Mouse (Mus musculus) neutrophil, adult 83 days (primary cell): ENCODE data around the gene Gm8374. TPM values are rescaled to one million over a fixed set of nuclear protein-coding genes. Genes with fewer than 3 reads are reported as not detected.

Experiments used
- total RNA-seq, 2 experiments: library from RNA; stranded (reverse); gene quantifications; one replicate each; pipeline ENCODE4 v1.2.4; 2023

Gm8374 gene
- total RNA-seq = not detected

DNA sequence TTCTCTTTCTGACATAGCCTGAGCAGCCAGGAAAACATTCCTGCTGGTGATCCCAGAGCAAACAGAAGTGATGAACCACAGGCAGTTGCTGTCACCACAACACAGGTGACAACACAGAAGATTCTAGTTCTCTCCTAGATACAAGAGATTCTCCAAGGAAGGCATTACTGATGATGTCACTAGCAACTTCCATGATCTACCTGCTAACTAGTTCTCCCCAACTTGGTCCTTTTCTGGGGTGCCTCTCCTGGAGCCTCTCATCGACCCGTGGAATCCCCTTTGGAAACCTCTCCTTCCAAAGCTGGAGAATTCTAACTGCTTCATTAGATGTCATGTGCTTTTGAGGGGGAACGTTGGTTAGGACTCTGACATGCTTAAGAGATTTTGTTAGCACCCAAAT is at the start of gene Gm8374:
TSS of gene Gm8374 (minus strand) at position 101 of the 400 bp plus-strand sequence.

DNA sequence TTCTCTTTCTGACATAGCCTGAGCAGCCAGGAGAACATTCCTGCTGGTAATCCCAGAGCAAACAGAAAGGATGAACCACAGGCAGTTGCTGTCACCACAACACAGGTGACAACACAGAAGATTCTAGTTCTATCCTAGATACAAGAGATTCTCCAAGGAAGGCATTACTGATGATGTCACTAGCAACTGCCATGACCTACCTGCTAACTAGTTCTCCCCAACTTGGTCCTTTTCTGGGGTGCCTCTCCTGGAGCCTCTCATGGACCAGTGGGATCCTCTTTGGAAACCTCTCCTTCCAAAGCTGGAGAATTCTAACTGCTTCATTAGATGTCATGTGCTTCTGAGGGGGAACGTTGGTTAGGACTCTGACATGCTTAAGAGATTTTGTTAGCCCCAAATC is 32.6 kb downstream of the Gm8374 start, which contains the start of gene Gm5797:
TSS of gene Gm5797 (minus strand) at position 101 of the 400 bp plus-strand sequence.

DNA sequence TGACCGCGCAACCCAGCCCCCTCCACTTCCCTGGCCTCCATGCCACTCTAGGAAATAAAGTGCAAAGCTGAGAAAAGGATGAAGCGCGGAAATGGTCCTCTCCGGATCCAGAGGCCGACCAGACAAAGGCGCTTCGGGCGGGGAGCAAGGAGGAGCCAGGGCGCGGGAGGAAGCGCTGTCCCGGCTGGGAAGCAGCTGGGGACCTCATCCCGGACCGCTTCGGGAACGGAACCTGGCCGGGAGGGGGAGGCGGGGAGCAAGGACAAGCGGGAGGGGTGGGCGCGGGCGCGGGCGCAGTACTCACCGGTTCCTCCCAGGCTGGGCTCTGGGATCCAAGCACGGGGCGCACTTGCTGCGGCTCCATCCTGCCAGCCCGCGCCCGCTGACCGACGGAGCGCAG is 50.3 kb downstream of the Gm8374 start, which contains the start of gene Gm3739:
TSS of gene Gm3739 (minus strand) at position 389 of the 400 bp plus-strand sequence.

Other genes starting within 250 kb of the Gm8374 start
- gene Gm6676, start 239.7 kb downstream of the Gm8374 start, total RNA-seq = not detected
- not detected for gene Gm3512, start 190.6 kb downstream of the Gm8374 start, total RNA-seq
- gene Gm16434, start 170.6 kb downstream of the Gm8374 start, total RNA-seq = not detected
- not detected for gene Gm3727, start 100.4 kb downstream of the Gm8374 start, total RNA-seq
- gene Gm3739, start 50.1 kb downstream of the Gm8374 start, total RNA-seq = not detected
- gene Gm5797, start 32.7 kb downstream of the Gm8374 start, total RNA-seq = not detected
- gene Gm3755, start 85.8 kb upstream of the Gm8374 start, total RNA-seq = not detected
- not detected for gene Gm3752, start 118.6 kb upstream of the Gm8374 start, total RNA-seq
- gene Gm3558, start 203.4 kb upstream of the Gm8374 start, total RNA-seq = not detected
- not detected for gene Gm10338, start 230.5 kb upstream of the Gm8374 start, total RNA-seq